Mouse (Mus musculus) 416B (cell line): ENCODE results near the gene Itsn1.

ENCODE experiments used
- DNase-seq: peaks from one replicate; pipeline ENCODE4 v3.0.0; 2011; ENCODE audit warnings: low read depth

Itsn1 gene

DNA sequence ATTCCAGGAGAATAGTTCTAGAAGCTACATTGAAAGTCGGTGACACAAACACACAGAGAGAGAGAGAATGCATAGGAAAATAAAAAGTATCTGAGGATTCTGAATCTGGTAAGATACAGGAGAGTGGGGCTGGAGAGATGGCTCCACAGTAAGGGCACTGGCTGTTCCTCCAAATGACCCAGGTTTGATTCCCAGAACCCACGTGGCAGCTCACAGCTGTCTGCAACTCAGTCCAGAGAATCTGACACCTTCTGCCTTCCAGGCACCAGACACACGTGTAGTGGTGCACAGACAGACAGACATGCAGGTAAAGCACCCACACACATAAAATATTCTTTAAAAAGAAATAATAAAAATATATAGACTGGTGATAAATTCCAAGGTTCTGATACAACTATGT, 144.6 kb downstream of the Itsn1 start:
- DNase-seq, result no peak

DNA sequence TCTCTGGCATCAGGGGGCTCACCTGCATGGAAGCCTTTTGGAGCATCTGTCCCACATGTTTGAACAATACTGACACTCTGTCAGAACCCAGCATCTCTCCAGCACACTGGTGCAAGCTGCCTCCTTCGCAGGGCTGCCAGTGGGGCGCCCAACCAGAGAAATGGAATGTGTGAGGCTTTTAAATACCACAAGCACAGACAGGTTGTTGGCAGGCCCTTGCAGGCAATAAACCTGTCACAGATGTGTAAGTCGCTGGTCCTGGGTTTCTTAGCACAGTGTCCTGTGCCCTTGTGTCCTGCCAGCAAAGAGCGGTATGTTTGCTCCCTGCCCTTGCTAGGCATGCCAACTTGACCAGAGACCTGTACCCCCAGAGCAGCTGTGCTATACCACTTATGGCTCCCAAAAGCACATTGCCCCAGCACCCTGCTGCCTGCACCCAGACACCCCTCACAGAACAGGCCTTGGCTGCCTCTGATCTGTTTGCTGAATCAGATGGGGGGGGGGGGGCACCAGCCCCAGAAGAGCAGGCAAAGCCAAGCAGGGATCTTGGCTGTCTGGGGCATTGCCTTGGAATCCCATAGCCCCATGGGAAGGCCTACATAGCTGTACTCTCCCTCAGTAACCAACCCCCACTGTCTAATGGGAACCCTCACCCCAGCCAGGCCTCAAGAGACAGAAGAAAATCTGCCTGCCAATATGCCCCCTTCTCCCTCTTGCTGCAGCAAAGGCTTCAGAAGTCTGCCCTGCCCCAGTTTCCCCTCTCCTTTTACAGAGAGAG, 146.7 kb downstream of the Itsn1 start:
- no peak for DNase-seq

GRCm38 (mm10) chr16:91876457-91876856, 147.4 kb downstream of the Itsn1 start:
- DNase-seq, result no peak

GRCm38 (mm10) chr16:91879101-91879500, 150.0 kb downstream of the Itsn1 start:
- no peak for DNase-seq

DNA sequence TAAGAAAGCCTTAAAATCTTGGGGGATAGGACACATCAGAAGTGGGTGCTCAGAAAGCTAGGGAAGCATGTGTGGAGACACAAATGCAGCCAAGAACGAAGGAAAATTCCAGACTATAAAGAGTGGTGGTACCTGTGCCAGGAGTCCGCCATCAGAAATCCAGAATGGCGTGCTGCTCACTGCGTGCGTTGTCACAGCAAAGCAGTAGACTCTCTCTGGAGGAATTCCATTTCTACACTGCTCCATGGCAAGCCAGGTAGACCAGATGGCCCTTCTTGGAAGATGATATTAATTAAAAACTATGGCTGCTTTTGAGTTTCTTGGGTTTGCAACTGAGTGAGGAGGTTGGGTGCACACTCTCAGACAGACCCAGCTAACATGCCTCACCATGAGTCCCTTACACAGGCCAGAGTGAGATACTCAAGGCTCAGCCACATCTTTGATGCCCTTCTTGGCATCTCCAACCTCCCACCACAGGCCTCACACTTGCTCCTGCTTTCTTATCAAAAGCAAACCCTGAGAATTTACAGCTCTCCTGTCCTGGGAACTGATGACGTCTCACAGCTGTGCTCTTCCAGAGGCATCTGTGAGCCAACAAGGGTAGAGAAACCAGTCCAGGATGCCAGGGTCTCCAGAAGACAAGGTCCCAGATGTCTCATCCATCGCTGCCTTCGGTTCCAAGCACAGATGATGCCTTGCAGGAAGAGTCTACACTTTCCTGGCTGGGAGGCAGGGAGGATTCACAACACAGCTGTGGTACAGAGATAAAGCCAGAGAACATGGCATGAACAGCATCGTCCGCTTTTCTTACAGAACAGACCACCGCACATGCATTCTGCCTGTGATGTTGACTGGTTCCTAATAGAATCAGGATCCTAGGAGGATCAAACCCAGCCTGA, 152.0 kb downstream of the Itsn1 start:
- no peak for DNase-seq

- DNase-seq, result no peak
Observed at GRCm38 (mm10) chr16:91882168-91882859, 153.2 kb downstream of the Itsn1 start.

- no peak for DNase-seq
Observed at GRCm38 (mm10) chr16:91883636-91884035, 154.6 kb downstream of the Itsn1 start.

DNA sequence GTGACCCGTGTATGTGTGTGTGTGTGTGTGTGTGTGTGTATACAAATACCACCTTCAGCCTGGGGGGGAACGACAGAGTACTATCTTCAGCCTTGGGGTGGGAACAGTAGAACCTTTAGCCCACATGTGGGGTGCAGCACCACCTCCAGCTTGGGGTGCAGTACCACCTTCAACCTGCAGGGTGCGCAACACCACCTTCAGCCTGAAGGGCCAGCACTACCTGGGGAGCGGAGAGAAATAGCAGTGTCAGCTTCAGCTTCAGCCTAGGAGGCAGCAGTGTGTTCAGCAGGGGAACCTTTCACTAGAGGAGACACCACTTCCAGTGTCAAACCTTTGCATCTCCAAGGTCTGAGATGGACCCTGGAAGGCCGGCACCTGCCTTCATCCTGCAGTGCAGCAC, 155.1 kb downstream of the Itsn1 start:
- peak; percentile 61 for DNase-seq

- peak; percentile 51 for DNase-seq
Observed at GRCm38 (mm10) chr16:91885389-91886122, 156.5 kb downstream of the Itsn1 start.

DNA sequence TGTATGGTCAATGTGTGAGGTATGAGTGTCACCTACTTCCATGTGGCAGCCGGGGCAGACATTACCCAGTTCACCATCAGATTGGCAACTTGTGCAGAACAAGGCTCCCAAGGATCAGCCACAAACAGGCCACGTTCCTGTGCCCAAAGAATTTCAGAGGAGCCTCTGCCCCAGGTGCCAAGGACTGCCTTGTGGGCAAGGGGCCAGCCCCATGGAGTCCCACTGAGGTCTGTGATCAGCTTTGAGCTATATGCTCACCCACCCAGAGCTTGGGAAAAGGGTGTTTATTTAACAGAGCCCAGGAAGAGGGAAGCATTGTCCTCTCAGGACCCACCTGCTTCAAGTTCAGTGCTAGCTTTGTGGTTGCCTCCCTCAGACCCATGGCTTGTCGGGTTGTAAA, 159.3 kb downstream of the Itsn1 start:
- no peak for DNase-seq

- DNase-seq, result no peak
Observed at GRCm38 (mm10) chr16:91889831-91890230, 160.8 kb downstream of the Itsn1 start.

GRCm38 (mm10) chr16:91891218-91891617, 162.1 kb downstream of the Itsn1 start:
- DNase-seq, result no peak

DNA sequence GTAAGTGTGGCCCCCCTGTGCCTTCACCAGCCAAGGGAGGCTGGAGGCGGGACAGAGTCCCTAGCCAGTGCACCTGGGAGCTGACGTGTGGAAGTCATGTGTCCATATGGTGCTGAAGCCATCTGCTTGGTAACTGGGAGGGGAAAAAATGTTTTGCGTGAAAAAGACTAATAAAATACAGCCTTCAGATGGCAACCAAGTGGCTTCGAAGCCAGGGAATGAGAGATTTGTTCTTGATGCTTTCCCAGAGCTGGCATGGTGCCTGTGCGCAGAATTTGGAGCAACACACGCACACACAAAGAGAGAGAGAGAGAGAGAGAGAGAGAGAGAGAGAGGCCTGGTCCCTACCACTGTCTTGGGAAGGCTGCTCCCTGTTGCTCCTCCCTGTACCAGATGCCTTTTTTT, 167.3 kb downstream of the Itsn1 start:
- DNase-seq, result no peak

DNA sequence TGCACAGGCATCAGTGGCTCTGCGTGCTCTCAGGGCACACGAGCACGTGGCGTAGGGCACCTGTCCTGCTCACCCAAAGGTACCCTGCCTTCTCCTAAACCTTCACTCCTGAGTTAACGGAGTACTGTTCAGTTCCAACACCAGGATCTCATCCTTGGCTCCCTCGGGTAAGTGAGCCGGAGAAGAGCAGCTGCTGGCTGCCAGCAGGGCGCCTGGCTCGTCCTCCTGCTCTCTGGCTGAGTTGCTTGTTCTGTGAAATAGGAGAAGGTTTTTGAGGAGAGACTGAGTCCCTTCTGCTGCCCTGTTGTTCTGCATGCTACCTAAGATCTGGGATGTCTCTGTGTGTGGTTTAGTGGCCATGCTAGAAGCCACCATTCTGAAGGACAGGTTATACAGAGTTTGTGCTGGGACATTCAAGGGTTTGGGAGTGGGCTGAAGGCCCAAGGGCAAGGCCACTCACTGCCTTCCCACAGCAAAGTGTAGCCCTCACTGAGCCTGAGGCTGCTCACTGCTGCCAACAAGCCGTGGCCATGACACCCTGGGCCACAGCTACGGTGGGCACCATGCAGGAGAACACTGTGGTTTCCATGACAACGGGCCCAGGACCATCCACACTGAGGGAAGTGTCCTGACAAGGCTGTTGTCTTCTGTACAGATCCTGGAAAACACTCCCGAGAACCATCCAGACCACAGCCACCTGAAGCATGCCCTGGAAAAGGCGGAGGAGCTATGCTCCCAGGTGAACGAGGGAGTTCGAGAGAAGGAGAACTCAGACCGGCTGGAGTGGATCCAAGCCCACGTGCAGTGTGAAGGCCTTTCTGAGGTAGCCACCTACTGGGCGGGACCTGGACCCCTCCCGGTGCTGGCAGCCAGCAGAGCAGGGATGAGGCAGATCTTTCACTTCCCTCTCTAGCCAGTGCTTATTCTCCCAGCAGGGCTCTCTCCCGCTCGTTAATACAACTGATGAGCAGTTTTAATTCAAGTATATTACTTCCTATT, 170.1 kb downstream of the Itsn1 start:
- DNase-seq, result no peak

GRCm38 (mm10) chr16:91900274-91900673, 171.2 kb downstream of the Itsn1 start:
- no peak for DNase-seq

- DNase-seq, result peak; percentile 83
Observed at GRCm38 (mm10) chr16:91903801-91904506, 174.9 kb downstream of the Itsn1 start.

GRCm38 (mm10) chr16:91905127-91905860, 176.2 kb downstream of the Itsn1 start:
- DNase-seq, result no peak

- DNase-seq, result no peak
Observed at GRCm38 (mm10) chr16:91905987-91906386, 176.9 kb downstream of the Itsn1 start.

GRCm38 (mm10) chr16:91906672-91907071, 177.6 kb downstream of the Itsn1 start:
- DNase-seq, result no peak
